Mouse (Mus musculus): ENCODE results near the gene Dcaf8.

- TF ChIP-seq CTCF (IDR thresholded peaks at IDR 0.05; ENCODE audit: extremely low read depth, insufficient read depth, insufficient read length, insufficient replicate concordance) (no peak), POLR2A (IDR thresholded peaks at IDR 0.05; ENCODE audit: low read depth, low read length) (no peak)
These were observed 14.1 kb downstream of the Dcaf8 start for GRCm38 (mm10) chr1:172162009-172162408.
